19 mouse cellular contexts compared by ENCODE assay signal in the genomic region with DNA sequence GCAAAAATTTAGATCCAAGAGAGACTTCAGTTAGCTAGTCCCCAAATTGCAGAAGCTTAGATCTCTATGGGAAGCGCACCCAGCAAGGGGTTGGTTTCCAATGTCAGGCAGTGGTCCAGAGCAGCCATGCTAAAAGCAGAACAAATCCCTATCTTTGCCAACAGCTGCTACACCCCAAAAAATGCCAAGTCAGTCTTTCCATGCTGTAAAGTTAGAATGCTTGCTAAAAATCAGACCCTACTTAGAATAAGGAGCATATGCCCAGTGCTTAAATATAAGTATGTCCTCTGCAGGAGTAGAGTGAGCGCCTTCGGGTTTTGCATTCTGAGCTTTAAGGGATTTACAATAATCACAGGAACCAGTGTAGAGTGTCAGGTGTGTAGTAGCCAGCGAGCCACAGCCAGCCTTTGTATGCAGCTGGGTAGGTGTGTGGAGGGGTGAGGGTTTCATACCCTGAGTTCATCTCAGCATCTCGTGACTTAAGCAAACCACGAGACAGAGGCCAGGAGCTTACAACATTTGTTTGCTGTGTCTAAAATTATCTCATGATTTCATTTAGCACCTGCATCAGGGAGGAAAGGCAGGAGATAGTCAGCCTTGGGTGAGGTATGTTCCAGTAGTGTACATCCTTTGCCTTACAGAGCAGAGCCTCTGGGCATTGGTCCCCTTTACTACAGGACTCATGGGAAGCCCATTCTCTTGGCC. TPM values are rescaled to one million over a fixed set of nuclear protein-coding genes. Genes with fewer than 3 reads are reported as not detected.
A peak's percentile ranks its signal among the peaks of the same experiment; 100 is the strongest.
DNase-seq lines count a peak whose midpoint lies in the region; ATAC-seq and TF ChIP-seq lines count a peak whose summit lies in the region.
"Had no signal": no experiment of that assay in that cellular context is flagged by ENCODE, and none has a peak within 500 bp of the region (broad histone marks: within the 10 kb centered on the region; RNA-seq: fewer than 3 reads in every experiment).

No protein-coding gene starts in this region.

- no peak for TF ChIP-seq RAD21 in MEL (IDR thresholded peaks at IDR 0.05; ENCODE audit: low read depth, low read length)

- TF ChIP-seq POLR2A in MEL (IDR thresholded peaks at IDR 0.05; ENCODE audit: control insufficient read depth in 1 of 2, insufficient read depth in 1 of 2, low read depth in 1 of 2, low read length in 2 of 2, poor library complexity in 1 of 2): no peak
- no peak for TF ChIP-seq POLR2A in cortical plate, adult 2 months (IDR thresholded peaks at IDR 0.05; ENCODE audit: extremely low read depth, insufficient read depth, low read length)

- peaks cover 0 to 14% of the 10 kb centered on the region in 2 experiments; a peak in 2 of 4 replicates for H3K36me3 ChIP-seq in MEL (ENCODE audit: control insufficient read depth in 1 of 2, insufficient read depth in 2 of 2, low read length in 2 of 2)
- H3K36me3 ChIP-seq: forebrain, embryonic 12.5 days; heart, embryonic 10.5 days; midbrain, embryonic 10.5 days had no signal

- ATAC-seq in megakaryocyte progenitor cell, adult 5-6 weeks (replicated peaks; ENCODE audit: poor library complexity): peak; percentile 49

- H3K27ac ChIP-seq in MEL (ENCODE audit: control insufficient read depth, low read depth, low read length): no peak overlapping the region
- 0 out of 2 replicates have a peak overlapping the region, but pooled peaks have one; percentile 18 for H3K27ac ChIP-seq in cortical plate, adult 2 months (ENCODE audit: insufficient read depth, low read length)
- H3K27ac ChIP-seq: forebrain, embryonic 12.5 days; heart, embryonic 10.5 days; hindbrain, embryonic 14.5 days had no signal

- H3K9ac ChIP-seq in MEL (ENCODE audit: control insufficient read depth, low read depth, low read length, poor library complexity, severe bottlenecking): no peak overlapping the region
- H3K9ac ChIP-seq: forebrain, embryonic 12.5 days; hindbrain, embryonic 14.5 days had no signal

- H3K4me1 ChIP-seq in MEL (ENCODE audit: control insufficient read depth in 1 of 2, insufficient read depth in 2 of 2, low read length in 2 of 2): peaks cover 7 to 15% of the 10 kb centered on the region in 2 experiments
- peaks cover 3% of the 10 kb centered on the region; the same call in 1 of the 2 replicates for H3K4me1 ChIP-seq in cortical plate, adult 2 months (ENCODE audit: control insufficient read depth, insufficient read depth, low read length)
- H3K4me1 ChIP-seq: forebrain, embryonic 12.5 days had no signal

- no peaks in the 10 kb centered on the region for H3K79me2 ChIP-seq in MEL (ENCODE audit: control insufficient read depth, insufficient read depth, low read length, poor library complexity)

- H3K4me3 ChIP-seq in MEL (ENCODE audit: control insufficient read depth in 1 of 2, insufficient read depth in 1 of 2, low read depth in 2 of 2, low read length in 2 of 2): no peak overlapping the region
- no peak overlapping the region for H3K4me3 ChIP-seq in cortical plate, adult 2 months (ENCODE audit: insufficient read depth, low read length)
- H3K4me3 ChIP-seq: forebrain, embryonic 12.5 days; heart, embryonic 10.5 days; midbrain, embryonic 10.5 days had no signal

- H3K27me3 ChIP-seq in MEL (ENCODE audit: control insufficient read depth in 1 of 2, insufficient read depth in 2 of 2, low read length in 2 of 2): no peaks in the 10 kb centered on the region
- H3K27me3 ChIP-seq: forebrain, embryonic 12.5 days had no signal

- TF ChIP-seq EP300 in MEL (IDR thresholded peaks at IDR 0.05; ENCODE audit: low read depth in 1 of 2, low read length in 2 of 2): peak; percentile 36 to 44

- TF ChIP-seq CTCF in MEL (IDR thresholded peaks at IDR 0.05 in 2 of 3, conservative IDR thresholded peaks at IDR 0.05 in 1 of 3; ENCODE audit: control insufficient read depth in 1 of 3, insufficient read depth in 1 of 3, low read depth in 2 of 3, low read length in 3 of 3, poor library complexity in 1 of 3, severe bottlenecking in 1 of 3): no peak
- no peak for TF ChIP-seq CTCF in cortical plate, adult 2 months (IDR thresholded peaks at IDR 0.05; ENCODE audit: extremely low read depth, insufficient read depth, low read length)

- peak; percentile 17 for DNase-seq in layer of hippocampus, adult 9-11 months
- DNase-seq in layer of hippocampus, adult 11-12 months (ENCODE audit: low spot score): no peak
- peak; percentile 65 for DNase-seq in MEL (ENCODE audit: low read depth, low spot score)
- no peak for DNase-seq in kidney, adult 9 months
- no peak for DNase-seq in lung, postnatal 4 days
- DNase-seq: adrenal gland, adult 8-10 months; B cell, adult 2 months; cerebellum, postnatal 10 days; lung, adult 18-20 months; lung, postnatal 14 days; spleen, adult 18-20 months; thymus, postnatal 4 days had no signal

- no peaks in the 10 kb centered on the region for H3K9me3 ChIP-seq in MEL (replicated peaks; ENCODE audit: insufficient read depth, low read length)
- H3K9me3 ChIP-seq: forebrain, embryonic 12.5 days; heart, embryonic 10.5 days; midbrain, embryonic 10.5 days had no signal

TF ChIP-seq in MEL, 35 proteins besides CTCF, POLR2A, EP300 and RAD21:
- TF ChIP-seq MAFK (IDR thresholded peaks at IDR 0.05; ENCODE audit: borderline replicate concordance, low read depth, low read length): peak; percentile 61; the same call in 1 of the 2 replicates
- TF ChIP-seq ZKSCAN1 (IDR thresholded peaks at IDR 0.05; ENCODE audit: low read depth, low read length): no peak
- TF ChIP-seq ETS1 (IDR thresholded peaks at IDR 0.05; ENCODE audit: low read depth, low read length): peak; percentile 64
- peak; percentile 63 for TF ChIP-seq TAL1 (IDR thresholded peaks at IDR 0.05; ENCODE audit: low read length)
- peak; percentile 28; the same call in 1 of the 2 replicates for TF ChIP-seq TCF12 (IDR thresholded peaks at IDR 0.05; ENCODE audit: low read depth, low read length)

RNA-seq across cellular contexts. Expression of a gene that starts 43.8 kb away (rescaled TPM):
- 0.13 and 0.27 TPM in 2 replicates for total RNA-seq in MEL (2012; rRNA removed)
- polyA plus RNA-seq in MEL (2012; ENCODE audit: insufficient read depth in 1 of 2, insufficient read length in 2 of 2, low read depth in 1 of 2, low replicate concordance in 2 of 2, missing spikeins in 1 of 2): under 1 TPM in 1 of 2 experiments, not detected in 1; 0.42 TPM
- polyA plus RNA-seq in cortical plate, adult 2 months (2012; rRNA removed): 0.53 and 0.75 TPM in 2 replicates
- total RNA-seq in megakaryocyte progenitor cell, adult 5-6 weeks (2015): 1.4 and 1.7 TPM in 2 replicates
- 3.2 and 9.5 TPM in 2 replicates for total RNA-seq in megakaryocyte progenitor cell, adult 5-6 weeks (2017)
- polyA plus RNA-seq: heart, embryonic 10.5 days; hindbrain, embryonic 14.5 days; kidney, embryonic 14.5 days; midbrain, embryonic 10.5 days had no signal

Comparison
In these comparisons a context has a peak if more than half of its experiments do, and no peak if none do; other contexts are left out.
1. DNase-seq: peak in layer of hippocampus, adult 9-11 months (single experiment) and MEL (single experiment); none in layer of hippocampus, adult 11-12 months (single experiment), kidney, adult 9 months (single experiment) and lung, postnatal 4 days (0 of 2).